Mouse (Mus musculus): ENCODE measurements around the gene Lgals4. TPM values are rescaled to one million over a fixed set of nuclear protein-coding genes. Genes with fewer than 3 reads are reported as not detected.

Gene Lgals4
- polyA plus RNA-seq (2015; fragmentation: Nextera tagmentation; extraction: Ambion mirVana): 353 and 382 TPM in 2 replicates

- Histone ChIP-seq H3K9me3 (replicated peaks; ENCODE audit: control insufficient read depth, low read length) (no peaks in the 10 kb centered on the region), H3K9ac (ENCODE audit: low read length) (peak within 1 kb of the TSS; percentile 20), H3K27me3 (ENCODE audit: control insufficient read depth, insufficient read depth, low read length) (no peaks in the 10 kb centered on the region), H3K4me1 (ENCODE audit: control insufficient read depth, insufficient read depth, low read length) (peaks cover 3% of the 10 kb centered on the region), H3K4me2 (ENCODE audit: low read depth, low read length) (peak within 1 kb of the TSS; percentile 31), H3K27ac (ENCODE audit: low read length) (peak within 1 kb of the TSS; percentile 87), H3K36me3 (ENCODE audit: control insufficient read depth, insufficient read depth, low read length) (peaks cover 18% of the 10 kb centered on the region; the same call in 1 of the 2 replicates), H3K4me3 (replicated peaks; ENCODE audit: low read length) (peak within 1 kb of the TSS; percentile 31)
- peak; percentile 80 for ATAC-seq (ENCODE audit: insufficient read depth, low FRiP score)
- 64% methylated on average over 6 of the region's 6 CpGs for WGBS
Measured at GRCm38 (mm10) chr7:28833723-28834347, at the start of gene Lgals4. Gene Lgals4 (plus strand): TSS chr7:28833854.

GRCm38 (mm10) chr7:28785161-28785560 is 48.5 kb upstream of the Lgals4 start:
- Histone ChIP-seq H3K27me3 (ENCODE audit: control insufficient read depth, insufficient read depth, low read length) (no peaks in the 10 kb centered on the region), H3K9ac (ENCODE audit: low read length) (no peak overlapping the region), H3K9me3 (replicated peaks; ENCODE audit: control insufficient read depth, low read length) (no peaks in the 10 kb centered on the region), H3K4me3 (replicated peaks; ENCODE audit: low read length) (no peak overlapping the region), H3K36me3 (ENCODE audit: control insufficient read depth, insufficient read depth, low read length) (no peaks in the 10 kb centered on the region), H3K27ac (ENCODE audit: low read length) (no peak overlapping the region), H3K4me2 (ENCODE audit: low read depth, low read length) (no peak overlapping the region), H3K4me1 (ENCODE audit: control insufficient read depth, insufficient read depth, low read length) (peaks cover 17% of the 10 kb centered on the region)
- 74% methylated on average over 5 of the region's 5 CpGs for WGBS
- no peak for ATAC-seq (ENCODE audit: insufficient read depth, low FRiP score)

GRCm38 (mm10) chr7:28787884-28788283 is 45.8 kb upstream of the Lgals4 start:
- H3K27ac ChIP-seq (ENCODE audit: low read length): no peak overlapping the region
- no peaks in the 10 kb centered on the region for H3K9me3 ChIP-seq (replicated peaks; ENCODE audit: control insufficient read depth, low read length)
- 92% methylated on average over 9 of the region's 9 CpGs for whole genome bisulfite sequencing
- H3K4me2 ChIP-seq (ENCODE audit: low read depth, low read length): no peak overlapping the region
- H3K36me3 ChIP-seq (ENCODE audit: control insufficient read depth, insufficient read depth, low read length): no peaks in the 10 kb centered on the region
- H3K4me1 ChIP-seq (ENCODE audit: control insufficient read depth, insufficient read depth, low read length): peaks cover 11% of the 10 kb centered on the region; the same call in 1 of the 2 replicates
- H3K9ac ChIP-seq (ENCODE audit: low read length): no peak overlapping the region
- H3K27me3 ChIP-seq (ENCODE audit: control insufficient read depth, insufficient read depth, low read length): no peaks in the 10 kb centered on the region
- H3K4me3 ChIP-seq (replicated peaks; ENCODE audit: low read length): no peak overlapping the region
- no peak for ATAC-seq (ENCODE audit: insufficient read depth, low FRiP score)

GRCm38 (mm10) chr7:28788307-28789195 is 45.1 kb upstream of the Lgals4 start, which contains the start of gene Rinl:
Gene Rinl (plus strand): TSS chr7:28788969.
- Histone ChIP-seq H3K4me2 (ENCODE audit: low read depth, low read length) (no peak within 1 kb of the TSS), H3K36me3 (ENCODE audit: control insufficient read depth, insufficient read depth, low read length) (no peaks in the 10 kb centered on the region), H3K4me3 (replicated peaks; ENCODE audit: low read length) (no peak within 1 kb of the TSS), H3K27me3 (ENCODE audit: control insufficient read depth, insufficient read depth, low read length) (no peaks in the 10 kb centered on the region), H3K9me3 (replicated peaks; ENCODE audit: control insufficient read depth, low read length) (no peaks in the 10 kb centered on the region), H3K4me1 (ENCODE audit: control insufficient read depth, insufficient read depth, low read length) (peaks cover 11% of the 10 kb centered on the region; the same call in 1 of the 2 replicates), H3K27ac (ENCODE audit: low read length) (peak within 1 kb of the TSS; percentile 28; the same call in 1 of the 2 replicates), H3K9ac (ENCODE audit: low read length) (peak within 1 kb of the TSS; percentile 0; the same call in 1 of the 2 replicates)
- ATAC-seq (ENCODE audit: insufficient read depth, low FRiP score): no peak
- 52% methylated on average over 5 of the region's 5 CpGs for WGBS

- Histone ChIP-seq H3K27me3 (ENCODE audit: control insufficient read depth, insufficient read depth, low read length) (no peaks in the 10 kb centered on the region), H3K4me1 (ENCODE audit: control insufficient read depth, insufficient read depth, low read length) (peaks cover 11% of the 10 kb centered on the region; the same call in 1 of the 2 replicates), H3K4me2 (ENCODE audit: low read depth, low read length) (no peak overlapping the region), H3K27ac (ENCODE audit: low read length) (no peak overlapping the region), H3K9me3 (replicated peaks; ENCODE audit: control insufficient read depth, low read length) (no peaks in the 10 kb centered on the region), H3K36me3 (ENCODE audit: control insufficient read depth, insufficient read depth, low read length) (no peaks in the 10 kb centered on the region), H3K4me3 (replicated peaks; ENCODE audit: low read length) (no peak overlapping the region), H3K9ac (ENCODE audit: low read length) (peak overlapping the region; percentile 0; the same call in 1 of the 2 replicates)
- no peak for ATAC-seq (ENCODE audit: insufficient read depth, low FRiP score)
- 28% methylated on average over 3 of the region's 3 CpGs for WGBS
Measured at GRCm38 (mm10) chr7:28789235-28789634, 44.4 kb upstream of the Lgals4 start.

- Histone ChIP-seq H3K27ac (ENCODE audit: low read length) (peak overlapping the region; percentile 28; the same call in 1 of the 2 replicates), H3K4me2 (ENCODE audit: low read depth, low read length) (no peak overlapping the region)
- no peak for ATAC-seq (ENCODE audit: insufficient read depth, low FRiP score)
Measured at GRCm38 (mm10) chr7:28790066-28790806, 43.4 kb upstream of the Lgals4 start.

GRCm38 (mm10) chr7:28791706-28792105 is 41.9 kb upstream of the Lgals4 start:
- no peak overlapping the region for H3K4me3 ChIP-seq (replicated peaks; ENCODE audit: low read length)
- no peaks in the 10 kb centered on the region for H3K9me3 ChIP-seq (replicated peaks; ENCODE audit: control insufficient read depth, low read length)
- H3K27me3 ChIP-seq (ENCODE audit: control insufficient read depth, insufficient read depth, low read length): no peaks in the 10 kb centered on the region
- no peak overlapping the region for H3K4me2 ChIP-seq (ENCODE audit: low read depth, low read length)
- H3K4me1 ChIP-seq (ENCODE audit: control insufficient read depth, insufficient read depth, low read length): peaks cover 13% of the 10 kb centered on the region; the same call in 1 of the 2 replicates
- no peak overlapping the region for H3K27ac ChIP-seq (ENCODE audit: low read length)
- no peak overlapping the region for H3K9ac ChIP-seq (ENCODE audit: low read length)
- H3K36me3 ChIP-seq (ENCODE audit: control insufficient read depth, insufficient read depth, low read length): no peaks in the 10 kb centered on the region
- ATAC-seq (ENCODE audit: insufficient read depth, low FRiP score): no peak

More at GRCm38 (mm10) chr7:28790066-28790806, 43.4 kb upstream of the Lgals4 start:
- H3K27me3 ChIP-seq (ENCODE audit: control insufficient read depth, insufficient read depth, low read length): no peaks in the 10 kb centered on the region
- WGBS: 57% methylated on average over 8 of the region's 8 CpGs
- no peak overlapping the region for H3K4me3 ChIP-seq (replicated peaks; ENCODE audit: low read length)
- no peaks in the 10 kb centered on the region for H3K36me3 ChIP-seq (ENCODE audit: control insufficient read depth, insufficient read depth, low read length)
- H3K9me3 ChIP-seq (replicated peaks; ENCODE audit: control insufficient read depth, low read length): no peaks in the 10 kb centered on the region
- H3K9ac ChIP-seq (ENCODE audit: low read length): no peak overlapping the region
- H3K4me1 ChIP-seq (ENCODE audit: control insufficient read depth, insufficient read depth, low read length): peaks cover 11% of the 10 kb centered on the region; the same call in 1 of the 2 replicates

GRCm38 (mm10) chr7:28792391-28793185 is 41.1 kb upstream of the Lgals4 start:
- H3K27me3 ChIP-seq (ENCODE audit: control insufficient read depth, insufficient read depth, low read length): no peaks in the 10 kb centered on the region
- H3K27ac ChIP-seq (ENCODE audit: low read length): no peak overlapping the region
- H3K36me3 ChIP-seq (ENCODE audit: control insufficient read depth, insufficient read depth, low read length): no peaks in the 10 kb centered on the region
- no peak overlapping the region for H3K4me2 ChIP-seq (ENCODE audit: low read depth, low read length)
- no peak overlapping the region for H3K9ac ChIP-seq (ENCODE audit: low read length)
- ATAC-seq (ENCODE audit: insufficient read depth, low FRiP score): no peak
- H3K4me3 ChIP-seq (replicated peaks; ENCODE audit: low read length): no peak overlapping the region
- peaks cover 16% of the 10 kb centered on the region for H3K4me1 ChIP-seq (ENCODE audit: control insufficient read depth, insufficient read depth, low read length)
- H3K9me3 ChIP-seq (replicated peaks; ENCODE audit: control insufficient read depth, low read length): no peaks in the 10 kb centered on the region
- WGBS: 65% methylated on average over 14 of the region's 14 CpGs

All from stomach, embryonic 16.5 days (tissue).